Mouse (Mus musculus): Measurements from ENCODE around the gene Smim10l1.

Smim10l1 gene

GRCm38 (mm10) chr6:133104609-133104921, at the start of gene Smim10l1:
Gene Smim10l1, plus strand, starts transcription at chr6:133104909.
- no peak for DNase-seq (ENCODE audit: low read depth)

DNA sequence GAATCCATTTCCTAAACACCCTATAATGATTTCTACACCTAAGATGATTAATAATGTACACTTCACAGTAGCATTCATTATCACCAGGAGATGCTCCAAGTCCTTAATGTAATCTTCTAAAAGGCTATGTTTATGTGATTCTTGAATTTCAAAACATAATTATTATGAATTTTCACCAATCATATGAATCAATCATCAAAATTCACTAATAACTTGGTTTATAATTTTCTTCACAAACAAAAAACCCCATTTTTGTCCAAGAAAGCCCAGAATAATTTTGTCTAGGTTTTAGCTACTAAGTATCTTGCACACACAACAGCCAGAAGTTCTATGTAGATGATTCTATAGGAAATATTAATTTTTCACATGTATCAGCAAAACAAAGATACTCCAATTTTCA, 49.0 kb upstream of the Smim10l1 start, which contains the start of gene Tas2r140:
Gene Tas2r140, minus strand, starts transcription at position 101 of the 400 bp plus-strand sequence.
- DNase-seq (ENCODE audit: low read depth) = no peak

- no peak for DNase-seq (ENCODE audit: low read depth)
Measured at GRCm38 (mm10) chr6:133092226-133092625, 12.5 kb upstream of the Smim10l1 start.

GRCm38 (mm10) chr6:133102430-133102829, 2.3 kb upstream of the Smim10l1 start:
- peak; percentile 15 for DNase-seq (ENCODE audit: low read depth)

DNA sequence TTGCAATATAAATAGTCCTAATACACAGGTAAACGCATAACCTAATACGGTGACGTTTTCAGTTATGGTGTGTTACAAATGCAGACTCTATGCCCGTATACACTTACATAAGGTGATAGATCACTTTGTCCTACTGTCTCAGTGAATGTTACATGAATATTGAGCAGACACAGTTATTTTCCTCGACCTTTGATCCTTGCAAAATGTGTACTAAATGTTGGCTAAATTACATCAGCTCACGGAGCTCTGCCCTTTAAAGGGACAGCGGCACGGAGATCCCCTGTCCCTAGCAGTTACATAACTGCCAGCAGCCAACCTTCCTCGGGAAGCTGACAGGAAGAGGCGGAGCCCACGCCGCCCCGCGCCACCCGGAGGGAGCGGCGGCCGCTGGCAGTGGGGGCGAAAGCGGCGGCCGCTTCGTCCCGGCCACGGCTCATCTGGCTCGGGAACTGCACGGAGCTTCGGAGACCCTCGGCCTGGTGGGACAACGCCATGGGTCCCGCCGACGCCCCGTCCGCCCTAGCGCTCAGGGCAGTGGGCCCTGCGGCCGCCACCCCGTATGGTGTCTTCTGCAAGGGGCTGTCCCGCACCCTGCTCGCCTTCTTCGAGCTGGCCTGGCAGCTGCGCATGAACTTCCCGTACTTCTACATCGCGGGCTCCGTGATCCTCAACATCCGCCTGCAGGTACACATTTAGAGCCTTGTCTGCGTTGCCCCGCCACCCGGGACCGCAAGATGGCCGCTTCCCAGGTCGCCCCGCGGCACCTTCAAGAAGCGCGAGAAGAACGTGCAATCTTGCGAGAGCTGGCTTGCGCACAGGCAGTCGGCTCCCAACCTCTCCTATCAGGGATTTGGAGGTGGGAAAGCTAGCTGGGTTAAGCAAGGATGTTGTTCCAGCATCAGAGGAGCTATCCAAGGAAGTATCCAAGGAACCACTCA, 482 bp downstream of the Smim10l1 start:
- peak; percentile 99 for DNase-seq (ENCODE audit: low read depth)

All from NIH3T3 (cell line).